Mouse (Mus musculus) MEL (cell line): ENCODE data around the gene Slc16a6. TPM values are rescaled to one million over a fixed set of nuclear protein-coding genes. Genes with fewer than 3 reads are reported as not detected.

ENCODE experiments used
- DNase-seq: peaks from one replicate; pipeline ENCODE4 v3.0.0; 2011; ENCODE audit warnings: low read depth, low spot score
- H3K27ac ChIP-seq: 2 replicates; pipeline ENCODE4 v1.5.1; 2012; ENCODE audit warnings: low read depth, mild to moderate bottlenecking, control low read depth, low read length, moderate library complexity; ENCODE audit not compliant: control insufficient read depth
- H3K27me3 ChIP-seq, 2 experiments: fragments of 150-350 bp in 1 of 2; sonication (generic) in 1 of 2; 2 replicates each; pipeline ENCODE4 v1.6.1; 2012; ENCODE audit warnings: low read length in 2 of 2, mild to moderate bottlenecking in 2 of 2, improper control_type of control experiment in 1 of 2, moderate library complexity in 1 of 2; ENCODE audit not compliant: insufficient read depth in 2 of 2, control insufficient read depth in 1 of 2
- H3K36me3 ChIP-seq, 2 experiments: 2 replicates each; pipeline ENCODE4 v1.6.1; 2012 to 2014; ENCODE audit warnings: low read length in 2 of 2, improper control_type of control experiment in 1 of 2, inconsistent platforms in 1 of 2, mild to moderate bottlenecking in 1 of 2; ENCODE audit not compliant: insufficient read depth in 2 of 2, control insufficient read depth in 1 of 2
- H3K4me1 ChIP-seq, 2 experiments: fragments of 150-350 bp in 1 of 2; sonication (generic) in 1 of 2; 2 replicates each; pipeline ENCODE4 v1.6.1; 2012; ENCODE audit warnings: low read length in 2 of 2, improper control_type of control experiment in 1 of 2, mild to moderate bottlenecking in 1 of 2; ENCODE audit not compliant: insufficient read depth in 2 of 2, control insufficient read depth in 1 of 2
- H3K4me3 ChIP-seq, 2 experiments: fragments of 150-350 bp in 1 of 2; sonication (generic) in 1 of 2; 2 replicates each; pipeline ENCODE4 v1.5.1; 2012; ENCODE audit warnings: low read depth in 2 of 2, low read length in 2 of 2, mild to moderate bottlenecking in 2 of 2, moderate library complexity in 2 of 2, control low read depth in 1 of 2, improper control_type of control experiment in 1 of 2; ENCODE audit not compliant: control insufficient read depth in 1 of 2, insufficient read depth in 1 of 2
- H3K79me2 ChIP-seq: 2 replicates; pipeline ENCODE4 v1.6.1; 2012; ENCODE audit warnings: mild to moderate bottlenecking, low read length, moderate library complexity; ENCODE audit not compliant: control insufficient read depth, poor library complexity, insufficient read depth
- H3K9ac ChIP-seq: 2 replicates; pipeline ENCODE4 v1.6.1; 2012; ENCODE audit warnings: low read depth, mild to moderate bottlenecking, control low read depth, low read length, moderate library complexity; ENCODE audit not compliant: control insufficient read depth, poor library complexity, severe bottlenecking
- H3K9me3 ChIP-seq: fragments of 150-350 bp; sonication (generic); replicated peaks from 2 replicates; pipeline ENCODE4 v1.6.1; 2012; ENCODE audit warnings: mild to moderate bottlenecking, low read length, improper control_type of control experiment, moderate library complexity; ENCODE audit not compliant: insufficient read depth
- BHLHE40 ChIP-seq: IDR thresholded peaks from 2 replicates; pipeline ENCODE4 v1.6.1; 2012; ENCODE audit warnings: low read depth, mild to moderate bottlenecking, inconsistent platforms, low read length, improper control_type of control experiment, borderline replicate concordance
- CHD1 ChIP-seq: IDR thresholded peaks from 2 replicates; pipeline ENCODE4 v1.6.1; 2012; ENCODE audit warnings: low read depth, mild to moderate bottlenecking, inconsistent platforms, low read length, improper control_type of control experiment
- CHD2 ChIP-seq: IDR thresholded peaks from 2 replicates; pipeline ENCODE4 v1.6.1; 2011; ENCODE audit warnings: low read length, improper control_type of control experiment
- CTCF ChIP-seq, 3 experiments: IDR thresholded peaks in 2 of 3; conservative IDR thresholded peaks in 1 of 3; 2 replicates each; pipeline ENCODE4 v1.5.1; 2011 to 2012; ENCODE audit warnings: low read length in 3 of 3, low read depth in 2 of 3, mild to moderate bottlenecking in 2 of 3, improper control_type of control experiment in 1 of 3, inconsistent platforms in 1 of 3, mixed read lengths in 1 of 3, moderate library complexity in 1 of 3; ENCODE audit not compliant: control insufficient read depth in 1 of 3, insufficient read depth in 1 of 3, poor library complexity in 1 of 3, severe bottlenecking in 1 of 3
- ELF1 ChIP-seq: IDR thresholded peaks from 2 replicates; pipeline ENCODE4 v1.6.1; 2014; ENCODE audit warnings: low read depth, mild to moderate bottlenecking, inconsistent platforms, low read length, improper control_type of control experiment, moderate library complexity
- EP300 ChIP-seq, 2 experiments: IDR thresholded peaks; 2 replicates each; pipeline ENCODE4 v1.6.1; 2011; ENCODE audit warnings: improper control_type of control experiment in 2 of 2, low read length in 2 of 2, low read depth in 1 of 2, mild to moderate bottlenecking in 1 of 2
- ETS1 ChIP-seq: IDR thresholded peaks from 2 replicates; pipeline ENCODE4 v1.6.1; 2012; ENCODE audit warnings: low read depth, mild to moderate bottlenecking, inconsistent platforms, low read length, improper control_type of control experiment, moderate library complexity
- GABPA ChIP-seq: IDR thresholded peaks from 2 replicates; pipeline ENCODE4 v1.6.1; 2012; ENCODE audit warnings: low read depth, mild to moderate bottlenecking, inconsistent platforms, low read length, improper control_type of control experiment, moderate library complexity
- GATA1 ChIP-seq: IDR thresholded peaks from 2 replicates; pipeline ENCODE4 v1.6.1; 2011; ENCODE audit warnings: low read depth, low read length, improper control_type of control experiment
- HCFC1 ChIP-seq: IDR thresholded peaks from 2 replicates; pipeline ENCODE4 v1.6.1; 2012; ENCODE audit warnings: low read depth, mild to moderate bottlenecking, inconsistent platforms, low read length, improper control_type of control experiment, moderate library complexity
- JUND ChIP-seq: IDR thresholded peaks from 2 replicates; pipeline ENCODE4 v1.6.1; 2011; ENCODE audit warnings: low read depth, mild to moderate bottlenecking, improper control_type of control experiment, low read length
- MAZ ChIP-seq: IDR thresholded peaks from 2 replicates; pipeline ENCODE4 v1.6.1; 2012; ENCODE audit warnings: low read depth, mild to moderate bottlenecking, inconsistent platforms, low read length, improper control_type of control experiment
- MEF2A ChIP-seq: IDR thresholded peaks from 2 replicates; pipeline ENCODE4 v1.6.1; 2014; ENCODE audit warnings: low read depth, mild to moderate bottlenecking, inconsistent platforms, low read length, improper control_type of control experiment; ENCODE audit not compliant: poor library complexity, insufficient replicate concordance, severe bottlenecking; ENCODE audit errors: extremely low read depth
- NRF1 ChIP-seq: IDR thresholded peaks from 2 replicates; pipeline ENCODE4 v1.6.1; 2014; ENCODE audit warnings: low read depth, mild to moderate bottlenecking, inconsistent platforms, low read length, improper control_type of control experiment, moderate library complexity; ENCODE audit not compliant: poor library complexity, insufficient read depth, severe bottlenecking
- POLR2A ChIP-seq, 2 experiments: IDR thresholded peaks; 2 replicates each; pipeline ENCODE4 v1.6.1; 2011 to 2012; ENCODE audit warnings: low read length in 2 of 2, mild to moderate bottlenecking in 2 of 2, control low read depth in 1 of 2, improper control_type of control experiment in 1 of 2, low read depth in 1 of 2, moderate library complexity in 1 of 2; ENCODE audit not compliant: control insufficient read depth in 1 of 2, insufficient read depth in 1 of 2, poor library complexity in 1 of 2
- RAD21 ChIP-seq: IDR thresholded peaks from 2 replicates; pipeline ENCODE4 v1.6.1; 2011; ENCODE audit warnings: mild to moderate bottlenecking, low read depth, low read length, improper control_type of control experiment
- RCOR1 ChIP-seq: IDR thresholded peaks from 2 replicates; pipeline ENCODE4 v1.6.1; 2012; ENCODE audit warnings: low read depth, mild to moderate bottlenecking, inconsistent platforms, low read length, improper control_type of control experiment
- SIN3A ChIP-seq: IDR thresholded peaks from 2 replicates; pipeline ENCODE4 v1.6.1; 2012; ENCODE audit warnings: low read length, improper control_type of control experiment, inconsistent platforms
- SMC3 ChIP-seq: IDR thresholded peaks from 2 replicates; pipeline ENCODE4 v1.6.1; 2011; ENCODE audit warnings: low read depth, low read length, improper control_type of control experiment
- TAL1 ChIP-seq: IDR thresholded peaks from 2 replicates; pipeline ENCODE4 v1.6.1; 2012; ENCODE audit warnings: mild to moderate bottlenecking, inconsistent platforms, low read length, moderate library complexity, mixed read lengths
- TBP ChIP-seq: IDR thresholded peaks from 2 replicates; pipeline ENCODE4 v1.8.0; 2011; ENCODE audit warnings: low read depth, low read length, improper control_type of control experiment
- USF1 ChIP-seq: IDR thresholded peaks from 2 replicates; pipeline ENCODE4 v1.6.1; 2014; ENCODE audit warnings: low read depth, mild to moderate bottlenecking, inconsistent platforms, low read length, improper control_type of control experiment, moderate library complexity
- ZC3H11A ChIP-seq: IDR thresholded peaks from 2 replicates; pipeline ENCODE4 v1.6.1; 2012; ENCODE audit warnings: low read depth, mild to moderate bottlenecking, inconsistent platforms, low read length, improper control_type of control experiment
- ZMIZ1 ChIP-seq: IDR thresholded peaks from 2 replicates; pipeline ENCODE4 v1.6.1; 2012; ENCODE audit warnings: low read depth, mild to moderate bottlenecking, inconsistent platforms, low read length, improper control_type of control experiment, moderate library complexity
- polyA plus RNA-seq, 2 experiments: library from polyadenylated mRNA; stranded (reverse) in 1 of 2; unstranded in 1 of 2; fragments of >175 nt in 1 of 2; fragments of >200 nt in 1 of 2; gene quantifications; 2 replicates each; pipeline versions ENCODE4 v1.2.1 to v1.2.4; 2012; ENCODE audit warnings: low replicate concordance in 2 of 2, low read depth in 1 of 2; ENCODE audit not compliant: insufficient read length in 2 of 2, insufficient read depth in 1 of 2, missing spikeins in 1 of 2
- total RNA-seq: library from RNA; depleted of rRNA; stranded (reverse); fragments of 300-350 nt; gene quantifications from 2 replicates; pipeline ENCODE4 v1.2.3, GENCODE M21; 2012

The Slc16a6 gene
- total and polyA plus RNA-seq, 3 experiments = 34.0 to 41.6 TPM; not detected in 1

- TF ChIP-seq MEF2A (no peak), GABPA (no peak), ZC3H11A (peak; percentile 99)
Measured at GRCm38 (mm10) chr11:109445438-109446035, 27.9 kb downstream of the Slc16a6 start (continued).

GRCm38 (mm10) chr11:109444600-109444999 lies 28.8 kb downstream of the Slc16a6 start:
- Histone ChIP-seq H3K9me3 (no peaks in the 10 kb centered on the region), H3K4me1 (peaks cover 0 to 7% of the 10 kb centered on the region in 2 experiments; a peak in 2 of 4 replicates), H3K4me3 (no peak overlapping the region), H3K79me2 (peaks cover 2% of the 10 kb centered on the region; the same call in 1 of the 2 replicates), H3K27me3 (no peaks in the 10 kb centered on the region), H3K27ac (no peak overlapping the region)
- TF ChIP-seq SMC3 (peak; percentile 70), GATA1 (no peak), CTCF (IDR thresholded peaks at IDR 0.05 in 2 of 3, conservative IDR thresholded peaks at IDR 0.05 in 1 of 3; ENCODE audit: control insufficient read depth in 1 of 3, insufficient read depth in 1 of 3, low read depth in 2 of 3, low read length in 3 of 3, poor library complexity in 1 of 3, severe bottlenecking in 1 of 3) (peak; percentile 44 to 68 (median 63)), RAD21 (peak; percentile 47), BHLHE40 (no peak), ZC3H11A (peak; percentile 58), MEF2A (no peak), EP300 (IDR thresholded peaks at IDR 0.05; ENCODE audit: low read depth in 1 of 2, low read length in 2 of 2) (no peak), TBP (no peak), ZMIZ1 (no peak), USF1 (no peak)
- TF ChIP-seq, all 39 proteins: peak for 4
- Histone ChIP-seq H3K36me3 (peaks cover 0 to 5% of the 10 kb centered on the region in 2 experiments; a peak in 1 of 4 replicates), H3K9ac (no peak overlapping the region)
- DNase-seq = peak; percentile 56

- Histone ChIP-seq H3K9ac (no peak overlapping the region), H3K79me2 (peaks cover 2% of the 10 kb centered on the region; the same call in 1 of the 2 replicates), H3K4me1 (peaks cover 0 to 7% of the 10 kb centered on the region in 2 experiments; a peak in 3 of 4 replicates), H3K27ac (no peak overlapping the region), H3K36me3 (peaks cover 0 to 8% of the 10 kb centered on the region in 2 experiments; a peak in 1 of 4 replicates), H3K27me3 (no peaks in the 10 kb centered on the region), H3K4me3 (no peak overlapping the region), H3K9me3 (no peaks in the 10 kb centered on the region)
- DNase-seq = peak; percentile 62
- TF ChIP-seq CHD2 = no peak
- no peak for TF ChIP-seq JUND
- TF ChIP-seq SMC3 = peak; percentile 80
- TF ChIP-seq RAD21 = peak; percentile 50
- TF ChIP-seq EP300 (IDR thresholded peaks at IDR 0.05; ENCODE audit: low read depth in 1 of 2, low read length in 2 of 2) = no peak
- TF ChIP-seq MAZ = no peak
- no peak for TF ChIP-seq SIN3A
- TF ChIP-seq HCFC1 = no peak
- no peak for TF ChIP-seq TAL1
- TF ChIP-seq POLR2A (IDR thresholded peaks at IDR 0.05; ENCODE audit: control insufficient read depth in 1 of 2, insufficient read depth in 1 of 2, low read depth in 1 of 2, low read length in 2 of 2, poor library complexity in 1 of 2) = no peak
- no peak for TF ChIP-seq ELF1
- TF ChIP-seq MEF2A = no peak
- TF ChIP-seq ETS1 = no peak
- TF ChIP-seq CHD1 = no peak
- no peak for TF ChIP-seq GABPA
- TF ChIP-seq RCOR1 = no peak
- peak; percentile 59 for TF ChIP-seq ZC3H11A
- TF ChIP-seq CTCF (IDR thresholded peaks at IDR 0.05 in 2 of 3, conservative IDR thresholded peaks at IDR 0.05 in 1 of 3; ENCODE audit: control insufficient read depth in 1 of 3, insufficient read depth in 1 of 3, low read depth in 2 of 3, low read length in 3 of 3, poor library complexity in 1 of 3, severe bottlenecking in 1 of 3) = peak; percentile 38 to 68 (median 51)
- TF ChIP-seq NRF1 = no peak
Measured at GRCm38 (mm10) chr11:109443468-109444263, 29.7 kb downstream of the Slc16a6 start.
